Mouse (Mus musculus): ENCODE results near the gene Lyrm2.

Lyrm2 gene

DNA sequence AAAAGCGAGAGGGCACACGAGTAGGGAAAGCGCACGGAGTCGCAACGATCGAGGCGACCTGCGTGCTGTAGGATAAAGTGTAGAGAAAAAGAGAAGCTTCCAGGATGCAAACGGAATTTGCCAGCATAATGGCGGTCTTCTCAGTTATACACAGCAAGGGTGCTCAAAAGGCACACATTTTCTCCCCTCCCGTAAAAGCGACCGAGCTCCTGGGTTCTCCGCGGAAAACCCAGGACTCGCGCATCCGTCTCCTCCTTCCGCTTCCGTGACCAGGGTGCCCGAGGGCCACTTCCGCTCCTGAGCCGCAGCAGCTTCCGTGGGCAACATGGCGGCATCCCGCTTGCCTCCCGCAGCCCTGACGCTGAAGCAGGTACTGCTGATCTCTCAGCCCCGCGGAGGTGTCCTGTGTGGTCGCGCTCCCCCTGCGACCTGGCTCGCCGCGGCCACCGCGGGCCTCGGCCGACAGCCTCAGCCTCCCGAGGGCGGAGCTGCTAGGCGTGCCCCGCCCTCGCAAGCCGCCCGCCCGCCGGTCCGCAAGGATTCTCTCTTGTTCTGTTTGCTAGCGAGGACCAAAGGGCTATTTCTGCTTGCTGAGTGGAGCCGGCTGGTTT lies at the start of gene Lyrm2:
TSS of gene Lyrm2 (plus strand) at position 288 of the 611 bp plus-strand sequence.
- peak; percentile 90 for DNase-seq (ENCODE audit: extremely low read depth, insufficient read length, low spot score)

DNA sequence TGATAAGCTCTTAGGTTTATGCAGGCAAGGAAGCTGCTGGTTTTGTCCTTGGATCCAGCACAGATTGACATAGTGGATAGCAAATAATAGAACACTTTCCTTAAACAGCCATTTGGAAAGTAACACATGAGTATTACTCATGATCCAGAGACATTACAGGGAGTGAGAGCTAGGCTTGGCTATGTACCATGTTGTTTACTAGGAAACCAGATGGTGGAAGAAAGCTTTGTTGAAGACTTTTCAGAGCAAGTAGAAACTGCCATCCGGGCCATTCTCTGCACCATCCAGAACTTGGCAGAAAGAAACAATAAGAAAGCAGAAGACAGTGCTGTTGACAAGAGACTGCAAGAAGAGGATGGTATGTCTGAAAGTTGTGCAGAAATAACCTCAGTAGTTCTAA lies 49.3 kb upstream of the Lyrm2 start:
- no peak for DNase-seq (ENCODE audit: extremely low read depth, insufficient read length, low spot score)

DNA sequence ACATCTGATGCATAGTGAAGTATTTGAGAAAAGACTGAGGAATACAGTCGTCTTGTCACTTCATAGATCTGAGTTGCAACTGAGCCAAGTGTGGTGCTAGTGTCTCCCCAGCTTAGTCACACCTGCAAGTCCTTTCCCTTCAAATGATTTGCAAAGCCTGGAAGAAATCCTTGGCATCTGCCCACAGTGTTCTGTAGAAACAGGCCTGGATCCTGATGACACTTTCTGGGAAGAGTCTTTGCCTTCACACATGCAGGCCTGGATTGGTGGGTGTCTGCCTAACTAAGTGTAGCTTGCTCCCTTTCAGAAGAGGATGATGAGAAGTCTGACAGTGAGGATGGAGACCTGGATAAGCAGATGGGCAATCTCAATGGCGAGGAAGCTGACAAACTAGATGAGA lies 42.6 kb upstream of the Lyrm2 start:
- DNase-seq (ENCODE audit: extremely low read depth, insufficient read length, low spot score), result no peak

DNA sequence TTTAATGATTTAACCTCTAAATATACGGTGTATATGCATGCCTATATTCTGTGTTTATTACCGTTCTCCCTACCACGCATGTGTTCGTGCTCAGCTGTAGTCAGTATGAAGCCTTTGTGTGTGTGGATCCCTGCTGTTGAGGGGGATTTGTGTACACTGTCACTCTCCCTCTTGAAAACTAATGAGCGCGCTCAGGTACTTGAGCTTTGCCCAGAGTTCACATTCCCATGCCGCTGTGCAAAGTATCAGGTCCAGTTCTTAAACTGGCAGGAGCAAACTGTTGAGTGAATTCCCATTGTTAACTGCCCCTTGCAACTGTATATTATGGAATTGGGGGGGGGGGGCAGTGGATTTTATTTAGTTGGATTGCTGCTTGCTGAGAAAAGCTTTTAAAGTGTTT lies 32.6 kb upstream of the Lyrm2 start:
- no peak for DNase-seq (ENCODE audit: extremely low read depth, insufficient read length, low spot score)

DNA sequence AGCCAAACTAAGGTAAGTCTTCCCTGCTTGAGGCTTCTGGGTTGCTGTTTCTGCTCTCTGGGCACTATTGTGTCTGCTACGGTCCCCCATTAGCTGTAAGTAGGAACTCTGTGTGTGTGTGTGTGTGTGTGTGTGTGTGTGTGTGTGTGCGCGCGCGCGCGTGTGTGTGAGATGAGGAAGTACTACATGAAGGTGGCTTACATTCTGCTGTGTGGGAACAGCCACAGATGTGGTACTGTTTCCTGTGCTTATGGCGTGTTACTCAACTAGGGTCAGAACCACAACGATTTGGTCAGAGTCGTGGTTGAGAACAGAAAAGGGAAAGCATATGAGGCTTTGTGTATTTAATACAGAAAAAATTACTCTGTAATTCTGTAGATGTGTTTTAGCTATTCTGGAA lies 32.0 kb upstream of the Lyrm2 start:
- DNase-seq (ENCODE audit: extremely low read depth, insufficient read length, low spot score), result no peak

DNA sequence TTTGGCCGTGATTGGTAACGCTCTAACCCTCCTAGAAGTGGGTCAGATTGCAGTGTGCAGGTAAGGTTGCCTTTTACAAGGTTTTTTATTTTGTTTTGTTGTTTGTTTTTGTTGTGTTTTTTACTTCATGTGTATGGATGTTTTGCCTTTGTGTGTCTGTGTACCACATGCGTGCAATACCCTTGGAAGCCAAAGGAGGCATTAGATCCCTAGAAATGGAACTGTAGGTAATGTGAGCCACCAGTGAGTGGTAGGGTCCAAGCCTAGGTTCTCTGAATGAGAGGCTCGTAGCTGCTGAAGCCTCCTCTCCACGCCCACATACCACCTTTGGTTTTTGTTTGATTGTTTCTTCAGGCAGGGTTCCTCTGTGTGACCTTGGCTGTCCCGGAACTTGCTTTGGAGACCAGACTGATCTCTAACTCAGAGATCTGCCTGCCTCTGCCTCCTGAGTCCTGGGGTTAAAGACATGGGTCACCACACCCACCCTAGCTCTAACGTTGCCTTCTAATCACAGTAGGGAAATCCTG lies 29.7 kb upstream of the Lyrm2 start:
- no peak for DNase-seq (ENCODE audit: extremely low read depth, insufficient read length, low spot score)

DNA sequence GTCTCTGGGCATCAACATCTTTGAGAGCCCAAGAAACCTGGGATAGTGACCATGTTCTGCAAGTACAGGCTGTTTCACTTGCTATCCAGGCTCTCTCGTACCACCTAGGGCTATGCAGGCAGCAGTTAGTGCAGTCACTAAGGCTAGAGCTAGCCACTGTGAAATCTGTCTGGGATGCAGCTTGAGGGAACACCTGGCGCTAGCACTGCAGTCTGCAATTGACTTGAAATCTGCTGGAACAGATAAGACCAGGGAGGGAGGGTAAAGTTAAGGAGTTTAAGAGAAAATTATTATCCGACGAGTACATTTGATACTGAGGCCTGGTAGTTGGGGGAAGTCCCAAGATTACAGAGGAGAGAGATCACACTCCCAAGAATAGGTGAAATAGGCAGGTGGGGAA lies 20.1 kb upstream of the Lyrm2 start:
- DNase-seq (ENCODE audit: extremely low read depth, insufficient read length, low spot score), result no peak

DNA sequence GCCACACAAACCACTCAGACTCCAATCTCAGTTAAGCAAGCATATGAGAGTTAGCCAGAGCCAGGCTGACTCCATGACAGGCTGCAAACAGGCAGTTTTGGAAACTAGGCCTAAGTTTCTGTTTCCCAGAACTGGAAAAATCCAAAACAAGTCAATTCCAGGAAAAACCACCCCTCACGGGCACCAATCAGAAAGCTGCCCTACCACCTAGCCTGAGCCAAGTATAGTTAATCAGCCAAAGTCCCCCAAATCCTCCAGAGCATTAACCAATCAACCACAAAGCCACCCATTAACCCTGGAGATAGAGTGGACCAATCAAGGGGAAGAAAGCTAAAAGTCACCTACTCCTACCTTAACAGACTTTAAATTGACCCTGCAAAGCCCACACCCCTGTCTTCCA lies 12.9 kb upstream of the Lyrm2 start:
- no peak for DNase-seq (ENCODE audit: extremely low read depth, insufficient read length, low spot score)

DNA sequence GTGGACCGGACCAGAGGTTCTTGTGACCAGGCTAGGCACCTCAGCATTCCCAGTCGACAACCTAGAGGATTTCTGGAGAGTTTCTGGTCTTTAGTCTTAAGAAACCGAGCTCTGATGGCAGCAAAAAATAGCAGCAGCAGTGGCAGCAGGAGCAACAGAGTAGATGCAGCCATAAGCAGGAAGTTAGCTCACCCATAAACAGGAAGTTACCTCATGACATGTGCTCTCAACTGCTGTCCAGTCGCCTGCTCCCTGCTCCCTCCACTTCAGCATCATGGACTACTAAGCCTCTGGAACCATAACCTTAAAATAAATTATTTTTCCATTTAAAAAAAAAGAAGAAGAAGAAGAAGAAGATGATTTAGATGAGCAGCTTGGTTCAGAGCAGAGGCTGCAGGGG lies 11.0 kb upstream of the Lyrm2 start:
- no peak for DNase-seq (ENCODE audit: extremely low read depth, insufficient read length, low spot score)

DNA sequence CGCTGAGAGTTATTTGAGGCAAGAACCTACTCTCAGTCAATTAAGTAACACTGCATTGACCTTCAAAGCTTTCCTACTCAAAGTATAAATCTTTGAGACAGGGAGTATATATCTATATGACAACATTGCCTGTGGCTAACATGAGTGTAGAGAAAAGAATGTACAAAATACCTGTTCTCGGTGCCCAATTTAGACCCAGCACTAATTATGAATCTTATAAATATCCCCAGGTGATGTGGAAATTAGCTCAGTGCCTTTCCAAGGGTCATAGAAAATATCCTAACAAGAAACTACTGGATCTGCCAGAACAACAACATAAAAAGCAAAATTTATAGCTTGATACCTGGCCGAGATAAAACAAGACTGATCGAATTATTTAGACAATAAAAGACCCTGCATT lies 1.1 kb upstream of the Lyrm2 start:
- DNase-seq (ENCODE audit: extremely low read depth, insufficient read length, low spot score), result no peak

DNA sequence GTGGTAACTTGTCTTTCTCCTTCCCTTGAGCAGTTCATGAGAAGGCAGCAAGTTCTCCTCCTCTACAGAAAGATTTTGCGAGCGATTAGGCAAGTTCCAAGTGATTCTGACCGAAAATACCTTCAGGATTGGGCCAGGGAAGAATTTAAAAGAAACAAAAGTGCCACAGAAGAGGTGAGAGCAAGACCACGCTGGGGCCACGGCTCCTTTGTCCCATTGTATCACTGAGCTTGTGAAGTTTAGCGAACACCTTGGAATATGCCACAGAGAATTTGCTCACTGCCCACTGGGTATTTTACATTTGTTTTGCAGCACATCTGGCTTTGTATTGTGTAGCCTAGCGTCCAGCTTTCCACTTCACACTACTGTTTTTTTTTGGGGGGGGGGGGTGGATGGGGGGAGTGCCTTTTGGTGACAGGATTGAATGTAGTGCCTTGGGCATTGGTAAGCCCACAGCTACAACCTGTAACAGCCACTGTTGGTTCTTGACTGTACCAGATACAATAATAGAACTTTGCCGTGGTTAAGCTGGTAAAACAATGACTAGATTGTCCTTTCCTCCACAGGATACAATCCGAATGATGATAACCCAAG lies 621 bp downstream of the Lyrm2 start:
- no peak for DNase-seq (ENCODE audit: extremely low read depth, insufficient read length, low spot score)

DNA sequence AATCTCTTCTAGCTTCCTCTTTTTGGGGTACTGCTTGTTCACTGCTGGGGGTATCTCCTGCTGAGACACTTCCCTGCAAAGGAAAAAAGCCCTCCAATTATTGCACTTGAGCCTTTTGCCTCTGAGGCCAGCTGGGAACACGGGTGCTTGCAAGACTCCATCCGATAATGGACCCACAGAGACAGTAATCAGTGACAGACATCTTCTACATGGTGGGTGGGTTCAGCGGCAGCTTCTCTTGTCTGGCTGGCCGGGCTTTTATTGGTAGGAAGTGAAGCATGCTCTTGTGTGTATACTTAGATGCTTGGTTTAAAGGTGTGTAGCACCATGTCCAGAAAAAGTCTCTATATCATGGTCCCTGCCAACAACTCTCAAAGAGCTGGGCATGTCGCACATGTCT lies 17.4 kb downstream of the Lyrm2 start:
- DNase-seq (ENCODE audit: extremely low read depth, insufficient read length, low spot score), result no peak

DNA sequence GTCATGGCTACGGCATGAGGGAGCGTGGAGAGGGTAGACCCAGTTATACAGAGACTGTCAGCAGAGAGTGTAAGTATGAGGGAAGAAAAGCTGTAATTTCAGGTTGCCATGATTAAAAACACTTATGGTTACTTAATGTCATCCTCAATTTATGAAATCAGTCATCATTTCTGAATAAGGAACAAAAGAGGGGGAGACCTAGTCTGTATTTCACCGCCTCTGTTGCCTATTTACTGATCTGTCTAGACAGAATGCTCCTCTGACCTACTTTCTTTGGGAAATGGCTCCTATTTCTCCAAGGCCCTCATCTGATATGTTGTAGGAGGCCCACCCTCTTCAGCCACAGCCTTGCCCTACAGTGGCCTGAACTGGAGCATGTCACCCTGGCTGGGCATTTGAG lies 20.6 kb downstream of the Lyrm2 start:
- DNase-seq (ENCODE audit: extremely low read depth, insufficient read length, low spot score), result no peak

DNA sequence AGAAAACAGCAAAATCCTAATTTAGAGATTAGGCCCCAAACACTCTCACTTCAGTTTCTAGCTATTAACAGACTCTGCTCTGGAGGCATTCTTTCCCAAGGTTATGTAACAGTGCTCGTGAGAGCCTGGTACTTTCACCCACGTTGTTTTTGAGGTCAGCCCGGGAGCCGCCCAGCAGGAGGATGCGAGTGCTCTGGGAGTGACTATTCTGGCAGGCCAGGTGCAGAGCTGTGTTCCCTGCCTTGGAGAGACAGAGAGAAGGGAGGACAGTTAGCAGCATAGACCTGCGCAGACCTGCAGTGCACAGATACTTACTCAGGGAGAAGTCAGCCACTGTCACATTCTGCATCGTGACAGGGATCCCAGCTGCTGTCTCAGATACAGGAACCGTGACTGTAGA lies 24.2 kb downstream of the Lyrm2 start:
- DNase-seq (ENCODE audit: extremely low read depth, insufficient read length, low spot score), result no peak

DNA sequence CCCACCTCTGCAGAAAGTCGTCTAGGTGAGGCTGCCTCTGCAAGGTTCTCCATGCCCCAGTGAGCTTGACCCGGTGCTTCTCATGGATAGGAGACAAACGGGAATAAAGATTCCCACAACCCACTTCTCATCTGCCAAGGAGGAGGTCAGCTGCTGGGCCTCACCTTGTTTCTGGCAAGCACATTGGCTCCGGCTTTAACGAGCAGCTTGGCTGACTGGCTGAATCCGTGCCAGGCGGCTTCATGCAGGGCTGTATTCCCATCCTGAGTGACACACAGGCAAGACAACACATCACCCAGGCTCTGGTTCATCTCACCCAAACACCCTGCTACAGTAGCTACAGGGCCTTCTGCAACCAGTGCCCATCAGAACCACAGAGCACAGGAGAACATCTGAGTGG lies 26.9 kb downstream of the Lyrm2 start:
- no peak for DNase-seq (ENCODE audit: extremely low read depth, insufficient read length, low spot score)

DNA sequence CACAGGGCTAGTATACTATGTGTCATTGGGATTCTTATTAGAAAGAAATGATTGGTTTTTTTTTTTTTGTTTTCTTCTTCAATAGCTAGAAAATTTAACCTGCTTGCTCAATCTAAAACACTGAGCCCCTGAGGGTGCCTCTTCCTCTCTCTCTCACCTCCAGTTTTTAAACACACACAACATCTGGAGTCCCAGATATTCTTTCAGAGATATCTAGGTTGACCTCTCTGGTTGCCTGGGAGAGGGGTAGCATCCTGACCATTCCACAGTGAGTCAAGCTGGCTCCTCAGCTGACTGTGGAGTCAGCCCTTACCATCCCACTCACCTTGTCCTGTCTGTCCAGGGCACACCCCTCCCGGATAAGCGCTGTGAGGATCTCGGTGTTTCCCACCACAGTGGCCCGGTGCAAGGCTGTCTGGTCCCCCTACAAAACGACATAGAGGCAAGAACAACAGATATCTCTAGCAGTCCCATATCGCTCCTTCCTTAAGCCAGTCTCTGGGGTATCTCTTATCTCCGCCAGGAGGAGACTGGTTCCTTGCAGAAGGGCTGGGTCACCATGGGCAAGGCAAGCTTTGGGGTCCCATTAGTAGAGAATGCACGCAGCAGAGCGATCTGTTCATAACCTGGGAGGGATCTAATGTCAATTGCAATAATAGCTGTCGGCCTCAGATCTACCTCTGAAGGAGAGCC lies 28.5 kb downstream of the Lyrm2 start:
- DNase-seq (ENCODE audit: extremely low read depth, insufficient read length, low spot score), result no peak

DNA sequence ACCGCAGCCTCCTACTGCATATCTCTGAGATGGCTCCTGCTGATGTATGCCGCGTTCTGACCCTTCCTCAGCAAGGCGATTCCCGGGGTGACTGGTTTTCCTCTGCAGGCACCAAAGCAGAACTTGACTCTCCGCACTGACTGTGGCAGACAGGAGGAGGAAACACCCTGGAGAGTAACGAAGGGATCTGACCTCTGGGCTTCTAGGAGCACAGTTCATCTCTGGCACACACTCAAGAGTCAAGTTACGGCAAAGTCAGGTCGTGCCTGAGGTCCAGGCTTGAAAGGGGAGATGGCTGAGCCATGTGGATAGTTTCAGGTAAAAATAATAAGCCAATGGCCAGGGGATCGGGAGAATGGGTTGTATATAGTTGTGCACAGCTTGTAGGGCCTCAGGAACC lies 29.3 kb downstream of the Lyrm2 start:
- DNase-seq (ENCODE audit: extremely low read depth, insufficient read length, low spot score), result no peak

DNA sequence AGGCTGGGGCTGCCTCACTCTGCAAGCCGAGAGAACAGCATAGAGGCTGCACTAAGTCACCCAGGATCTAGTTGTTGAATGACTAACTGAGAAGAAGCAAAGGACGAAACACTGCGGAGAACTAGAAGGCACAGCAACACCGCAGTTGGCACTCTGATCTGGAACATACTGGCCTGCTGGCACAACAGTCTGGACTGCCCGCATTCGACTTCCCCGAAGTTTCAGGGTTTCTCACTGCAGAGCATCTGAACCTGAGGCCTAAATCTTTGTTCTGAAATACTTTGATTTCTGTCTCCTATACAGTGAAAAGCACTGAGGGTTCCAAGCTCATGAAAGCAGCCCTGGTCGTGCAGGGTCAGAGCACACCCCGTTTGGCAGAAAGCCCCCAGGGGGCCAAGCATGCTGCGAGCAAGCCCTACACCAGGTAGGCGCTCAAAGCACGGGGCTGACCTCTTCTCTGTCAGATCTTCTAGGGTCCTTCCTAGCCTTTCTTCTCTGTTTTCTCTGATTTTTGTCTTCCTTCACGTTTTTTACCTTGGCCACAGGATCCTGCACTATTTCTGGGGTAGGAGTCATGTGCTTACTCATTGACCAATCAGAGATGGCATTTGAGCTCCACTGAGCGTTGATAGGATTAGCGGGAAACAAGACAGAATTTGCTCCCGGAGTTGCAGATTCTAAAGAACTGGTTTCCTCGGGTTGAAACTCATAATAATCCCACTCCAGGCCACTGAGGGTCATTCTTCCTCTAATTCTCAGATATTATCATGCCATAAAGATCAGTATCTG lies 33.6 kb downstream of the Lyrm2 start:
- DNase-seq (ENCODE audit: extremely low read depth, insufficient read length, low spot score), result no peak

DNA sequence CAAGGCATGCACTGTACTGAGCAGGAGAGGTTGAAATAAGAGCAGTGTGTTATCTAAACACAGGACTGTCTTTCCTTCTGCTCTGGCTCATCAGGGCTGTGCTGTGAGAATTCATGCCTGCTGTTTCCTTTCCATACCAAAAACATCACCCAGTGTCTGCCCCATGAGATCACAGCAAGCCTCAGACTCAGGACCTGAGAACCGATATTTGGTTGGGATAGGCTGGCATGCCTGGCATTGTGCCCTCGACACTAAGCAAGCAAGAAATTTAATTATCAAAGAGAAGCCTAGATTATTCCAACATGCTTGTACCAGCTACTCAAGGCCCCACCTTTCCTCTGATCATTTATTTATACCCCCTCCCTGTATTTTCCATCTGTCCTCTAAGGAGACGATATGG lies 34.5 kb downstream of the Lyrm2 start:
- no peak for DNase-seq (ENCODE audit: extremely low read depth, insufficient read length, low spot score)

DNA sequence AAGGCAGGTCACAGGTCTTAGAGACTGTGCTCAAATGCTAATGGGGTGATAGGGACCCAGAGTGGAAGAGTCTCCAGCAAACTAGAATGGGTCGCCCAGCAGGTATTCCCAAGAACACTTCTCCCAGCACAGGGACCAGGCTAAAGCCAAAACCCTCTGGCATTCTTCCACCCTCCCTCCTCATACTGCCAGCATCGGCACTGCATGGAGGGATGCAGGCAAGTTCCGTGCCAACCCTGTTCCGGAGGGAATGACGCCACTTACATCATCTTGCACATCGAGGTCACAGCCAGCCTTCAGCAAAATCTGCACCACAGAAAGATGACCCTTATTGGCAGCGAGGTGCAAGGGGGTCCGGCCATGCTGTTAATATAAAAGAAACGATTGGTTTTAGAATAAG lies 36.0 kb downstream of the Lyrm2 start:
- no peak for DNase-seq (ENCODE audit: extremely low read depth, insufficient read length, low spot score)

DNA sequence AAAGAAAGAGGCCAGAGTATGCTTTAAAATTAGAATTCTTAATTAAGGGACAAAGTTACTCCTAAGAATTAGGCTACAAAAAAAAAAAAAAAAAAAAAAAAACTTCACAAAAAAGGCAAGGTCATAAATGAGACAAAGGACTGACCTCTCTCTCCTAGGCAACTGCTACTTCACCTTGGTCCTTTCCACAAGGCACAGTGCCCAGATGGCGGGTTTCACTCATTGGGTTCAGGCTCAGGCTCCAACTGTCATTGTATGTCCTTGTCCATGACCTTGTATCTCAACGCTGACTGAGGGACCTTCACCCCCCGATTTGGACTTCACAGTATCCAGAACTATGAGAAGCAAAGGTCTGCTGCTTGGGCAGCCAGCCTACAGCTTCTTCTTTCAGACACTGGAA lies 38.3 kb downstream of the Lyrm2 start:
- DNase-seq (ENCODE audit: extremely low read depth, insufficient read length, low spot score), result no peak
